ENCODE assay signal across 12 mouse cellular contexts in the genomic region with DNA sequence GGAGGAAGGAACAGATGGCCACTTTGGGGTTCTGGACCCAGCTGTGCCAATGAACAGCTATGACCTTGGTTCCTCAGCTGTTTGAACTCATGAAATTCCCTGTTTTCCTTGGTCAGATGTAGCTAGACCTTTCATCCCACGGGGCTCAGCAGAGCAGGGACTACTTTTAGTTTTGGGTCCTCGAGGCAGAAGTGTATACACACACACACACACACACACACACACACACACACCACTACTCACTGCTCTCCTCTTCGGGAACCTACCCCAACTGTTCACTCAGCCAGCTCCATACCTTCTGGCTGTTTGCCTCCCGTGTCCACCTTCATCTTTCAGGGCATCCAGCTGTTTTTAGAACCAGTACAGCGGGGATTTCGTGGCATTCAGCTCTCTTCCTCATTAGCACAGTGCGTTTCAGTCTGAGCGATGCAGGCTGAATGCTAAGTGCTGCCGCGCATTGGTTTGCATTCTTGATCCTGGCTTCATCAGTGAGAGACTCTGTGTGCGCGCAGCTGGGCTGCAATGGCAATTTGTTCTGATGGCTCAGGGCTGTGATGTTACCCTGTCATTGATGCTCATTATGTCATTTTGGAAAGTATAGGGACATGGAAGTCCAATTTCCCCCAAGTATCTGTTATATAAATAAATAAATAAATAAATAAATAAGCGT.
DNase-seq lines count a peak whose midpoint lies in the region; ATAC-seq and TF ChIP-seq lines count a peak whose summit lies in the region.
"Had no signal": no experiment of that assay in that cellular context is flagged by ENCODE, and none has a peak within 500 bp of the region (broad histone marks: within the 10 kb centered on the region; RNA-seq: fewer than 3 reads in every experiment).

No protein-coding gene starts in this region.

- H3K9me3 ChIP-seq in midbrain, embryonic 13.5 days = no peaks in the 10 kb centered on the region
- no peaks in the 10 kb centered on the region for H3K9me3 ChIP-seq in intestine, embryonic 15.5 days
- H3K9me3 ChIP-seq: embryonic facial prominence, embryonic 12.5 days; limb, embryonic 15.5 days had no signal

- H3K4me2 ChIP-seq in midbrain, embryonic 13.5 days (replicated peaks) = 0 out of 2 replicates have a peak overlapping the region, but pooled peaks have one; percentile 12
- H3K4me2 ChIP-seq in intestine, embryonic 15.5 days (replicated peaks) = no peak overlapping the region
- H3K4me2 ChIP-seq: embryonic facial prominence, embryonic 12.5 days; limb, embryonic 15.5 days had no signal

- peaks cover 3% of the 10 kb centered on the region; the same call in 1 of the 2 replicates for H3K27me3 ChIP-seq in midbrain, embryonic 13.5 days
- no peaks in the 10 kb centered on the region for H3K27me3 ChIP-seq in intestine, embryonic 15.5 days (replicated peaks)
- H3K27me3 ChIP-seq: embryonic facial prominence, embryonic 12.5 days; limb, embryonic 15.5 days had no signal

- 36% methylated on average over 13 of the region's 13 CpGs for WGBS in midbrain, embryonic 13.5 days
- 89% methylated on average over 13 of the region's 13 CpGs for WGBS in intestine, embryonic 15.5 days

- peak overlapping the region; percentile 18; the same call in 1 of the 2 replicates for H3K27ac ChIP-seq in layer of hippocampus, adult 2 months
- peak overlapping the region; percentile 77 for H3K27ac ChIP-seq in midbrain, embryonic 13.5 days
- H3K27ac ChIP-seq in intestine, embryonic 15.5 days = no peak overlapping the region
- H3K27ac ChIP-seq: embryonic facial prominence, embryonic 12.5 days; limb, embryonic 15.5 days had no signal

- H3K4me3 ChIP-seq in layer of hippocampus, adult 2 months = no peak overlapping the region
- no peak overlapping the region for H3K4me3 ChIP-seq in midbrain, embryonic 13.5 days (replicated peaks)
- no peak overlapping the region for H3K4me3 ChIP-seq in intestine, embryonic 15.5 days (replicated peaks)
- H3K4me3 ChIP-seq: embryonic facial prominence, embryonic 12.5 days; limb, embryonic 15.5 days had no signal

- peaks cover 46% of the 10 kb centered on the region for H3K4me1 ChIP-seq in midbrain, embryonic 13.5 days (replicated peaks)
- H3K4me1 ChIP-seq in intestine, embryonic 15.5 days (replicated peaks) = no peaks in the 10 kb centered on the region
- H3K4me1 ChIP-seq: embryonic facial prominence, embryonic 12.5 days; limb, embryonic 15.5 days had no signal

- peak; percentile 89 for ATAC-seq in midbrain, embryonic 13.5 days
- no peak for ATAC-seq in intestine, embryonic 15.5 days

- no peak for TF ChIP-seq CTCF in layer of hippocampus, adult 2 months (conservative IDR thresholded peaks at IDR 0.05)

- DNase-seq in layer of hippocampus, adult 11-12 months (ENCODE audit: low spot score) = peak; percentile 40
- DNase-seq in layer of hippocampus, adult 9-10 months (ENCODE audit: low spot score) = no peak
- DNase-seq in layer of hippocampus, adult 2 months (ENCODE audit: low spot score in 2 of 2) = peak in 1 of 2 experiments; percentile 23
- DNase-seq in telencephalon, adult 2 months (ENCODE audit: low read depth, low spot score) = peak; percentile 27
- DNase-seq in kidney, postnatal 36 days = no peak
- no peak for DNase-seq in cerebellum, adult 11-12 months
- DNase-seq: kidney, adult 2 months; thymus, adult 18-20 months had no signal

- H3K9ac ChIP-seq in midbrain, embryonic 13.5 days (replicated peaks) = no peak overlapping the region
- no peak overlapping the region for H3K9ac ChIP-seq in intestine, embryonic 15.5 days
- H3K9ac ChIP-seq: embryonic facial prominence, embryonic 12.5 days; limb, embryonic 15.5 days had no signal

- no peaks in the 10 kb centered on the region for H3K36me3 ChIP-seq in midbrain, embryonic 13.5 days
- no peaks in the 10 kb centered on the region for H3K36me3 ChIP-seq in intestine, embryonic 15.5 days
- H3K36me3 ChIP-seq: embryonic facial prominence, embryonic 12.5 days; limb, embryonic 15.5 days had no signal

Comparison
In these comparisons a context has a peak if more than half of its experiments do, and no peak if none do; other contexts are left out.
1. DNase-seq: peak in layer of hippocampus, adult 11-12 months (single experiment) and telencephalon, adult 2 months (single experiment); none in layer of hippocampus, adult 9-10 months (single experiment), kidney, postnatal 36 days (0 of 2) and cerebellum, adult 11-12 months (single experiment).